Mouse (Mus musculus) ES-Bruce4 (cell line): ENCODE data around the gene Insc.

Experiments
- CTCF ChIP-seq: IDR thresholded peaks from one replicate; pipeline ENCODE4 v1.8.1; 2011; ENCODE audit warnings: low read depth, low read length
- EP300 ChIP-seq: IDR thresholded peaks from 2 replicates; pipeline ENCODE4 v1.6.1; 2011; ENCODE audit warnings: low read depth, low read length; ENCODE audit not compliant: insufficient read depth
- POLR2A ChIP-seq: IDR thresholded peaks from one replicate; pipeline ENCODE4 v1.8.1; 2011; ENCODE audit warnings: low read length; ENCODE audit not compliant: insufficient read depth

GRCm38 (mm10) chr7:114754626-114755025 lies 11.1 kb downstream of the Insc start:
- no peak for TF ChIP-seq CTCF
- no peak for TF ChIP-seq POLR2A
- no peak for TF ChIP-seq EP300
